Mouse (Mus musculus) cerebellum, postnatal 36 days (tissue): ENCODE measurements around the gene Tnfrsf26.
"Not testable (repeated sequence)": the region's sequence is repeated elsewhere in the genome, so short reads cannot be mapped to it uniquely, and the experiment has no call there.

Experiments
- DNase-seq, 2 experiments: peaks; one replicate each; pipeline ENCODE4 v3.0.0; 2021 to 2022; ENCODE audit warnings: mixed read lengths in 2 of 2

The Tnfrsf26 gene

GRCm38 (mm10) chr7:143628540-143628939 is at the start of gene Tnfrsf26:
TSS of gene Tnfrsf26 (minus strand) at chr7:143628722.
- no peak for DNase-seq

- no peak for DNase-seq
These were observed 38.1 kb upstream of the Tnfrsf26 start for GRCm38 (mm10) chr7:143666427-143667311.

DNA sequence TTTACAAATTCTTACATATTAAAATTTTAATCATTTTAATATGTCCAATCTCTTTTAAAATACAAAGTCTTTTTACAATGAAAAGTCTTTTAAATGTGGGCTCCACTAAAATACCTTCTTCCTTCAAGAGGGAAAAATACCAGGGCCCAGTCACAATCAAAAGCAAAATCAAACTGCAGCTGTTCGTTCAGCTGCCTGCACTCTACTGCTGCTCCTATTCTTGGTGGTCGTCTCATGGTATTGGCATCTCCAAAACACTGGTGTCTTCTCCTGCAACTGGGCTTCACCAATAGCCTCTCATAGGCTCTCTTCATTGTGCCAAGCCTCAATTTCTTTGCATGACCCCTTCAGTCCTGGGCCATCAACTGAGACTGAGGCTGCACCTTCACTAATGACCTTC is 34.9 kb upstream of the Tnfrsf26 start:
- DNase-seq = no peak

DNA sequence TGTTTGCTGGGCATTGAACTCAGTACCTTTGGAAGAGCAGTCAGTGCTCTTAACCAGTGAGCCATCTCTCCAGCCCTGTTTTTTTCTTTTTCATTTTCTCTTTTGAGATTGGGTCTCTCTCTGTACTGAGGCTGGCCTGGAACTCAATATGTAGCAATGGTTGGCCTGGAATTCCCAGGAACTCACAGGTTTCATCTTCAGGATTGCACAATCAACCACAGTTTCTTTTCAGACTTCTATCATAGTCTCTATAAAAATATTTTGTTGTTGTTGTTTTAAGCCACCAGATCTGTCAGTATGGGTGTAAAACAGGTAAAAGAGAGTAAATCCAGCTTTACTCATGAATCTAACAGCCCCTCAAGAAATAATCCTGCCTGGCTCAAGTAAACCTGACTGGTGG is 32.3 kb upstream of the Tnfrsf26 start:
- no peak for DNase-seq

GRCm38 (mm10) chr7:143649769-143650346 is 21.3 kb upstream of the Tnfrsf26 start:
- not testable (repeated sequence) for DNase-seq

DNA sequence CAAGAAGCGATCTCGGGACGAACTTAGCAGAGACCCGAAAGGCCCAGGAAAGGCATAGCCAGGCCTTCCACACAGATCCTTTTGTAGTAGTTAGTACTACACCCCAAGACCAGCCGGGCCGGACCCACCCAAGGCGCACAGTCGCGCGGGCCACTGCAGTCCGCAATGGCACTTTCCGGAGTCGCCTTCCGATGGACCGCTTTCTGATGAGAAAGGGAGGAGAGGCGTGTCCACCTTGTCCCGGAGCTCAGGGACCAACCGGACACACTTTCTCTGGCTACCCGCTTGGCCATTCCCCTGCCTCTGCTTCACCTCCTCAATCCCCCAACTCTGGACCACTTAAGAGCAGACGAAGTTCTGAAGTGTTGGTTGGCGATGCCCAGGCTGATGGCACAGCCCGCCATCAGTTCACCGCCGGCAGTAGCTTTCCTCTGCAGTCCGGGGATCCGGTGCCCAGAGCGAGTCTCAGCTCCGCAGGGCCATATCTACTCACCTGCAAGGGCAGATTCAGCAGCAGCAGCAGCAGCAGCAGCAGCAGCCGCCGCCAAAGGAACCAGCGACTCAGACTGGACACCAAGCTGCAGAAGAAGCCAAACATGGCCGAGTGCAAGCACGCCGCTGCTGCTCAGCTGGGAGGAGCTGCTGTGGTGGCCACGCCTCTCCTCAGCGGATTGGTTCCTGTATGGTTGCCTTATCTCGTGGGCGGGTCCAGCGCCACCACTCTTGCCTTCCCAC is 20.7 kb upstream of the Tnfrsf26 start, which contains the start of gene Tnfrsf22:
Tnfrsf22 (minus strand) TSS at position 628 of the 735 bp plus-strand sequence.
- DNase-seq = peak; percentile 45 to 53

GRCm38 (mm10) chr7:143643949-143644348 is 15.4 kb upstream of the Tnfrsf26 start:
- DNase-seq = not testable (repeated sequence)

- DNase-seq = no peak
These were observed 8.2 kb upstream of the Tnfrsf26 start for GRCm38 (mm10) chr7:143636674-143637073.

GRCm38 (mm10) chr7:143631503-143631902 is 3.0 kb upstream of the Tnfrsf26 start:
- no peak for DNase-seq

GRCm38 (mm10) chr7:143629501-143629900 is 979 bp upstream of the Tnfrsf26 start:
- no peak for DNase-seq

DNA sequence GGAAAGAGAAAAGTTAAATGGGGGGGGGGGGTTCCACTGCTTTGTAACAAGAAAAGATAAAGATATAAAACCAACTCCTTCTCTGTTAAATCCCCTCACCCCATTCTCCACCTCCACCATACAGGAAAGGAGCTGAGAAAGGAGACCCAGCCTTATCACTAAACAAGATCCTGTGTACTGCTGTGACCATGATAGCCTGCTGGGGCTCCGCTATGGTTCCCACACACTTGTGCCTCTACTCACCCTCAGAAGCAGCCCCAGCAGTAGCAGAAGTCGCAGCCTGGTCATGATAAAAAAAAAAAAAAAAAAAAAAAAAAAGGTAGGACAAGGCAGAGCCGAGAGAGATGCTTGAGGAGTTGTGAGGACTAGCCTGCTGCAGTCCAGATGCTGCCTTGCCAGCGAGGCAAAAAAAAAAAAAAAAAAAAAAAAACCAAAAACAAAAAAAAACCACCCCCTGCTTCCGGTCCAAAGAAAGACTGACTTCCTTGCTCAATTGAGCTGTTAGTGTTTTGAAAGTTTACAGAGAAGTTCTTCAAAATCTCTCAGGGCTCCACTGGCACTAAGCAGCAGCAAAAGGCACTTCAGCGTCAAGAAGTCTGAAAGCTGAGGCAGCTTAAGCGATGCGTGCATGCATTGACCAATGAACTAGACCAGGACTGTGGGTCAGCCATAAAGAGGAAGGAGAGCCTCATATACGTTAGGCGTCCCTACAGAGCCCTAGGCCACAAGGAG is 801 bp downstream of the Tnfrsf26 start:
- DNase-seq = no peak

GRCm38 (mm10) chr7:143626178-143626577 is 2.3 kb downstream of the Tnfrsf26 start:
- no peak for DNase-seq

DNA sequence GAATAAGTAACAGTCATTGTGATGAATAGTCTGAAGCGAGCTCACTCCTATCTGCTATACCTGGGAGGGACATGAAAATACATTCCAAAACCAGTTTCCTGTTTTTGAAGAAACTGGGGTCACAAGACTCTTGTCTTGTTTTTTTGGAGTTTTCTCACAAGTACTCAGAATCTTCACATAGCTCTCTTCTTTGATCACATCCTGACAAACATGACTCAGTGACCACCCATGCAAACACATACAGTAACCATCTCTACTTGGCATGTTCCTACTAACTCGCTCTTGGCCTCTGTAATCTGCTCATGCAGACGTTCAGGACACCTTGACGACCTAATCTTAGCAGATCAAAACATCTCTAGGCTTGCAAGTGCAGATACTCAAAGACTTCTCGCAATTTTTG is 3.4 kb downstream of the Tnfrsf26 start:
- DNase-seq = no peak

DNA sequence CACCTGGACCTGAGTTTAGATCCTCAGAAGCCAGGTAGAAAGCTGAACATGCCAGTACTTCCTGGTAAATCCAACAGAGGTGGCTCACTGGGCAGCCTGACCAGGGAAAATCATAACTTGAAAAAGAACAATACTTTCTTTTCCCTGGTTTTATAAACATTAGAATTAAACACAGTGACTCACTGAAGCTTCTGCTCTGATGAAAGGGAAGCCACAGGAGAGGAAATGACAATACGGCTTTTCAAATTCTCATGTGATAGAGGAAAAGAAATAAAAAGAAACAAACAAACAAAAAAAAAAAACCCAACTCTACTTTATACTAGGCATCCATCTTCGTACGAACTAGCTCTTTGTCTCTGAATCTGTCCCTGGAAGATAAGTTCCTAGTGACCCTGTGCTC is 4.0 kb downstream of the Tnfrsf26 start:
- no peak for DNase-seq

GRCm38 (mm10) chr7:143620951-143621350 is 7.6 kb downstream of the Tnfrsf26 start:
- no peak for DNase-seq

GRCm38 (mm10) chr7:143614404-143615135 is 14.0 kb downstream of the Tnfrsf26 start:
- DNase-seq = no peak

- DNase-seq = no peak
These were observed 16.3 kb downstream of the Tnfrsf26 start for GRCm38 (mm10) chr7:143612215-143612614.

DNA sequence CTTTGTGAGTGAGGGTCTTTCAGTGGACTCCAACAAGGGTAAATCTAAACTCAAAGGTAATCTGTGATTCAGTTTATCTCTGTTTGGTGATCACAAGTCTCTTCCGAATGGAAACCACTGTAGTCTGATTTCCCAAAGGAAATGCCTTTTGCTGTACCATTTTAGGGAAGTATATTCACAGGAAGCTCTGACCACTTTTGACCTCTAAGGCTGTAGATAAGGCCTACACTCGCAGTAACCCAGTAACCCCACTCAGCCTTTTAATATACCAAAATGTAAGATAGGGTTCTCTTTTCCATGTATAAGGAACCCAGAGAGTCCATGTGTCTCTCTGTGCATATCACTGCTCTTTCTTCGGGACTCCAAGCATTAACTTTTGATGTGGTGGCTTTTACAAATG is 23.2 kb downstream of the Tnfrsf26 start:
- DNase-seq = no peak

GRCm38 (mm10) chr7:143604889-143605288 is 23.6 kb downstream of the Tnfrsf26 start:
- no peak for DNase-seq

DNA sequence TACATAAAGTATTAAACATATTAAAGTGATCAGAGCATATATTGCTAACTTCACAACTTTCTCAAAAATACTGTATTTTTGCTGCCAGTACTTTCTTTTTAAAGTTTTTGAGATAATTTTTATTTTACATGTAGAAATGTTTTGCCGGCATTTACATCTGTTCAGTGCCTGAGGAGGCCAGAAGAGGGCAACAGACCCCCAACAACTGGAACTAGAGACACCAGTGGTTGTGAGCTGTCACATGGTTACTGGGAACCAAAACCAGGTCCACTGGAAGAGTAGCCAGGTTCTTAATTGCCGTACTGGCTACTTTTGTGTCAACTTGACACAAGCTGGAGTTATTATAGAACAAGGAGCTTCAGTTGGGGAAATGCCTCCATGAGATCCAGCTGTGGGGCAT is 26.8 kb downstream of the Tnfrsf26 start:
- DNase-seq = no peak

GRCm38 (mm10) chr7:143600231-143600740 is 28.2 kb downstream of the Tnfrsf26 start:
- DNase-seq = no peak
